In genomic region chr3:14882756-14883155, GRCm38 (mm10) we compare ENCODE assay signal across 16 mouse cellular contexts. TPM values are rescaled to one million over a fixed set of nuclear protein-coding genes. Genes with fewer than 3 reads are reported as not detected.
"Had no signal": no experiment of that assay in that cellular context is flagged by ENCODE, and none has a peak within 500 bp of the region (broad histone marks: within the 10 kb centered on the region; RNA-seq: fewer than 3 reads in every experiment).

No protein-coding gene starts in this region.

- ATAC-seq: lung, postnatal 0 days; midbrain, embryonic 15.5 days had no signal

- H3K4me2 ChIP-seq: kidney, embryonic 15.5 days; limb, embryonic 13.5 days; lung, embryonic 14.5 days; midbrain, embryonic 12.5 days; midbrain, embryonic 15.5 days; neural tube, embryonic 12.5 days; neural tube, embryonic 15.5 days had no signal

- DNase-seq: kidney, adult 11 months; kidney, adult 8-10 months; kidney, postnatal 10 days; kidney, postnatal 36 days; lung, embryonic 14.5 days; thymus, adult 18-20 months; thymus, postnatal 36 days had no signal

- H3K4me1 ChIP-seq: midbrain, embryonic 12.5 days; neural tube, embryonic 12.5 days had no signal

- H3K27ac ChIP-seq: kidney, embryonic 15.5 days; limb, embryonic 10.5 days; limb, embryonic 13.5 days; macrophage; midbrain, embryonic 12.5 days; midbrain, embryonic 15.5 days; neural tube, embryonic 12.5 days; neural tube, embryonic 15.5 days had no signal

- H3K4me3 ChIP-seq: kidney, embryonic 15.5 days; limb, embryonic 10.5 days; limb, embryonic 13.5 days; midbrain, embryonic 12.5 days; midbrain, embryonic 15.5 days; neural tube, embryonic 12.5 days; neural tube, embryonic 15.5 days had no signal

- H3K27me3 ChIP-seq: neural tube, embryonic 15.5 days had no signal

- H3K9ac ChIP-seq: kidney, embryonic 15.5 days; limb, embryonic 13.5 days; lung, embryonic 14.5 days; midbrain, embryonic 12.5 days; midbrain, embryonic 15.5 days; neural tube, embryonic 12.5 days; neural tube, embryonic 15.5 days had no signal

- H3K36me3 ChIP-seq: kidney, embryonic 15.5 days; limb, embryonic 10.5 days; limb, embryonic 13.5 days; midbrain, embryonic 12.5 days; midbrain, embryonic 15.5 days; neural tube, embryonic 12.5 days; neural tube, embryonic 15.5 days had no signal

- H3K9me3 ChIP-seq: kidney, embryonic 15.5 days; limb, embryonic 10.5 days; limb, embryonic 13.5 days; midbrain, embryonic 12.5 days; midbrain, embryonic 15.5 days; neural tube, embryonic 12.5 days; neural tube, embryonic 15.5 days had no signal

RNA-seq across cellular contexts. Expression of gene Car3, which starts 19.4 kb away (rescaled TPM):
- polyA plus RNA-seq: macrophage had no signal
